Mouse (Mus musculus): ENCODE measurements around the gene A930033H14Rik.

DNA sequence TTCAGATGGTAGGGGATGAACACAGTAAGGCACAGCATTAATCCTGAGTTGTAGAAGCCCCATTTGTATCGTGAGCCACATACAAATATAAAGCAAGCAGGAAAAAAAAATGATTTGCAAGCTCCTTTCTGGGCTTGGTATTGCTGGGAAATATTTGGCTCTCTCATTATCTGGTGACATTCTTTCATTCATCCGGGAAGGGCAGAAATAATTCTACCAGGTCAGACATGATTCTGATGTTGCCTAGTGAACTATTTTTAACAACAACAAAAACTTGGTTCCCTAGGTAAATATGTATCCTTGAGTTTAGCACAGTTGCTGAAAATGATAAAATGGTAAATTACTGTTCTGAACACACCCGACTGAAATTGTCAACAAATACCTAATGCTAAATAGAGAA is 40.5 kb downstream of the A930033H14Rik start:
- TF ChIP-seq GATA1 (IDR thresholded peaks at IDR 0.05; ENCODE audit: borderline replicate concordance, low read length) = no peak
- no peak for TF ChIP-seq FLI1 (IDR thresholded peaks at IDR 0.05; ENCODE audit: low read length)
